Mouse (Mus musculus): ENCODE measurements around the gene Insig2.

- TF ChIP-seq CTCF (IDR thresholded peaks at IDR 0.05; ENCODE audit: control insufficient read depth, insufficient read depth, insufficient replicate concordance, low read depth, low read length) (no peak), POLR2A (IDR thresholded peaks at IDR 0.05; ENCODE audit: control insufficient read depth, low read depth, low read length) (no peak)
Observed at GRCm38 (mm10) chr1:121380033-121380432, 47.6 kb upstream of the Insig2 start.
